Mouse (Mus musculus): Measurements from ENCODE around the gene Kif13a.
A peak's percentile ranks its signal among the peaks of the same experiment; 100 is the strongest.

Kif13a gene

DNA sequence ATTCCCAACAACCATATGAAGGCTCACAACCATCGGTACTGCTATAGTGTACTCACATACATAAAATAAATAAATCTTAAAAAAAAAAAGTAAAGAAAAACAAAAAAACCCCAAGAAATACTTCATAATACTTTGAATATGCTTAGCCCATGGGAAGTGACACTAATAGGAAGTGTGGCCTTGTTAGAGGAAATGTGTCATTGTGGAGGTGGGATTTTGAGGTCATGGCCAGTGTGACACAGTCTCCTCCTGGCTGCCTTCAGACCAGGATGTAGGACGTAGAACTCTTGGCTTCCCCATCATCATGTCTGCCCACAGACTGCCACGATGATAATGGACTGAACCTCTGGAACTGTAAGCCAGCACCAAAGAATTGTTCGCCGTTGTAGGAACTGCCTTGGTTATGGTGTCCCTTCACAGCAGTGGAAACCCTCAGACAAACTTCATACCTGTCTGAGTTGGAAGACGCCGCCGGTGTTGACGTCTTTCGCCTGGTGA lies 143.6 kb downstream of the Kif13a start:
- no peak for DNase-seq (ENCODE audit: low read depth, low spot score)

DNA sequence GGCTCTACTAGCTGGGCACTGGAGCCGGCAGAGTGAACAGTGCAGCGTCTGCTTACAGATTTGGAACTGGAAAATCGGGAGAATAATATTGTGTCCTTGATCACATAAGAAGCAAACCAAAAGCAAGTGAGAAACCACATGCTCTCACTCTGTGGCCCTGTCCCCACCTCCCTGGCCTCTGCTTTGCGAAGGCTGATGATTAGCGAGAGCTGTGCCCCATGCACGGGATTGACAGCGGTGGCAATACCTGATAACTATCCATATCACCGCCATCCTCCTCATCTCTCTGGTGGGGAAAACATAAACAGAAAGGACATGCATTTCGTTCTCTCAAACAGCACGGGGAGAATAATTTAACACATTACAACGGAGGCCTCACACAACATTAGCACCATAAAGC lies 149.3 kb downstream of the Kif13a start:
- DNase-seq (ENCODE audit: low read depth, low spot score): no peak

DNA sequence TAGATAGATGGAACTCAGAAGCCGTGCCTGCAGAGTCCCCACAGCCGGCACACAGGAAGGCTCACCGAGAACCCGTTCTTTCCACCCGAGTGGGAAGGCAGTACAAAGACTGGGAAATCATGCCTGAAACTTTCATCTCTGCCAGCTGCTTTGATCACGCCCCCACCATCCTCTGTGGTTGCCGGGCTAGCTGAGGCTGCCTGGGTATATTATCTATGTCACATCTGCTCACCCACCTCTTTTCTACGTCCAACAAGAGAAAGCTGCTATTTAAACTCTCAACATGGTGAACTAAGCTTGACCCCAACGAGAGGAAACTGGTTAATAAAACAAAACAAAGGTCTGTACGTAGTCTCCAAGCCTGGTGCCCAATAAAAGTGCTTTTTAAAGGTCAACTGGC lies 149.8 kb downstream of the Kif13a start:
- no peak for DNase-seq (ENCODE audit: low read depth, low spot score)

DNA sequence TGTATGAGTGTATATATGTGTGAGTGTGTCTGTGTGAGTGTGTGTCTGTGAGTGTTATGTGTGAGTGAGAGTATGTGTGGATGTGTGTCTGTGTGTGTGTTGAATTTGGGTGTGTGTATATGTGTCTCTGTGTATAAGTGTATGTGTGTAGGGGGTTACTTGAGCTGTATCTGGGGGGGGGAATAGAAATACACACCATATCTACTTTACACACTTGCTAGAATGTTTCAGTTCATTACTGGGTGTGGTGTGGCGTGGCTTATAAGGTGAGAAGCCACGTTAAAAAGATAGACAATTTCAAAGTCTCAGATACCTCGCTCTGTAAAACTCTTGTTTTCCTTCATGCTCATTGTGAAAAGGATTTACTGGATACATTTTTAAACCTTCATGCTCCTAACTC lies 152.2 kb downstream of the Kif13a start:
- DNase-seq (ENCODE audit: low read depth, low spot score): no peak

DNA sequence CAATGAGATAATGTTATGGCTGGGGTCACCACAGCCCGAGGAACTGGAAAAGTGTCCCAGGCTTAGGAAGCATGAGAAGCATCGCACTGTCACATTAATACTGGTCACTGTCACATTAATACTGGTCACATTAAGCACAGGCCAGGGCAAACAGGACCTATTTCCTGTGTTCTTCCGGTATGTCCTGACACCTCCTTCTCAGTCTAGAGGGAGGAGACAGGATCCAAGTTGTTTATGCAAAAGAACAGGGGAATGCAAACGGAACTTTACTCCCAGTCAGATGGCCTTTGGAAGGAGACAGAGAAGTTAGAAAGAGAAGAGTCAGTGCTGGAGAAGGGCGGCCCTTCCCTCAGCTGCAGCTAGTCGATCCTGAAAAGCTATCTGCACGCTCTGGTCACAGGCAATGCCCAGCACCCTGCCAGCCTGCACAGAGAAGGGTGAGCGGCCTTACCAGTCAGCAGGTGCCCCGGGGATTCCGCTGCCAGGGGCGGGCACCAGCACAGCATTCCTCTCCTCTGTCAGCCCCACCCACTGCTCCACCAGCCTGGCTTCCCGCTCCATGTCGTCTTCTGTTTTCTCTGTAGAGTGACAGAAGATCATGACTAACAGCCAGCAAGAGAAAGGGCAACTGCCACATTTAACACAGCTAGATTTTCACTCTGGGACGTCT lies 152.9 kb downstream of the Kif13a start:
- DNase-seq (ENCODE audit: low read depth, low spot score): no peak

DNA sequence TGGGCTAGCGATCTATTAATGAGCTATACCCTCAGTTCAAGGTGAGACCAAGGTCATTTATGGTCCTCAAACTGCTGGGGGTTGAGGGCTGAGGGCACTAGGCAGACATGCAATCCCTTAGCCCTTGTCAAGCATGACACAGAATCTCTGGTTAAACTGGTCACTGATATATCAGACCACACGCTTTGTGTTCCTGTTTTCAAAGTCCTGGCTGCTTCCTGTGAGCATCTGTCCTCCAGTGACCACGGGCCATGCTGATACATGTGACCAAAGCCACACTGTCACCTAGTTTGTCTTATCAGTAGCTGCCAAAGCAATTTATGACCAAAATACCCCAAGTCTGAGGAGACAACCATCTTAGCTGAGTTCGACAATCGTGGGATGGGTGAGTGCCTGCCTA lies 154.7 kb downstream of the Kif13a start:
- no peak for DNase-seq (ENCODE audit: low read depth, low spot score)

DNA sequence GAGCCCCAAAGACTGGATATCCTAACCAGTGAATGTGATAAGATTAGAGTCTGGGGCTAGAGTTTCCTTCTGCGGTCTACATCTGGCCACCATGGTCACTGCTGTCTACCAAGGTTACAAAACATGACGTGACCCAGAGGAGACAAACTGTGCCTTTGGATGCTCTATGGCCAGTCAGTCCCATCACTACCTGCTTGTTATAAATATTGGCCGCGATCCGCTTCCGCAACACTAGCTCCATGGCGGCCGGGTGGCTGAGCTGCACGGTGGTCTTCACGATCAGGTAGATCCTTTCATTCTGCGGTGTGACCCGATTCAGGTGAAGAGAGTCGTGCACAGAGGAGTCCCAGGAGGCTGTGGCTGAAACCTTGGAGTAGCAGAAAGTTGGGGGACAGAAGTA lies 157.1 kb downstream of the Kif13a start:
- DNase-seq (ENCODE audit: low read depth, low spot score): no peak

DNA sequence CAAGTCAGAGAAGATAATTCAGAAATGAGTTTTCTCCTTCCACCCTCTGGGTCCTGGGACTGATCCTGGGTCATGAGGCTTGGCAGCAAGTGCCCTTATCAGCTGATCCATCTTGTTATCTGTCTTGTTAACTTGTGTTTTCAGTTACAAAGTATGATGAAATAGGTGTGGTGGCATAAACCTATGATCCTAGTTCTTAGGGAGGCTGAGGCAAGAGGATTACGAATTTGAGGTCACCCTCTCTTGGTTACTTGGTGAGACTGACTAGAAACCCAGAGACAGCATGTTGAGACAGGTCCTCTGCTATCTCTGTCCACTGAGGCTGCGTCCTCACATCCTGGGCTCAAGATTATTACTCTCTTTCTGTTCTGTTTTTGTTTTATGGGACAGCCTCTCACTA lies 164.3 kb downstream of the Kif13a start:
- DNase-seq (ENCODE audit: low read depth, low spot score): no peak

DNA sequence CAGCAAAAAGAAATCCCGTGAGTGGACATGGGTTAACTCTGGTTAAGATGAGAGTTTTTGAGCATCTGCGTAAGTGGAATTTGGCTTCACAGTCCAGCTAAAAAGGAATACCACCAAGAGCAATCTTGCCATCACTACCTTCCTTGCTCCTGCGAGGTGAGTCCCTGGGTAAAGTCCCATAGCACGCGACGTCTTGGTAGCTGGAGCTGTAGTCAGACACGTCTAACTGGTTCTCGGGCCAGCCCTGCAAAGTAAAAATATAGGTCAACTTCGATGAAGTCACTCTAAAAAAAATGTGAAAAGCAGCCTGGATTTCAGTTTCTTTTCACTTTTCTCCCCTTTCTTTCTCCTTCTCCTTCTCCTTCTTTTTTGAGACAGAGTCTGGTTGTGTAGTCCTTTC lies 166.5 kb downstream of the Kif13a start:
- no peak for DNase-seq (ENCODE audit: low read depth, low spot score)

DNA sequence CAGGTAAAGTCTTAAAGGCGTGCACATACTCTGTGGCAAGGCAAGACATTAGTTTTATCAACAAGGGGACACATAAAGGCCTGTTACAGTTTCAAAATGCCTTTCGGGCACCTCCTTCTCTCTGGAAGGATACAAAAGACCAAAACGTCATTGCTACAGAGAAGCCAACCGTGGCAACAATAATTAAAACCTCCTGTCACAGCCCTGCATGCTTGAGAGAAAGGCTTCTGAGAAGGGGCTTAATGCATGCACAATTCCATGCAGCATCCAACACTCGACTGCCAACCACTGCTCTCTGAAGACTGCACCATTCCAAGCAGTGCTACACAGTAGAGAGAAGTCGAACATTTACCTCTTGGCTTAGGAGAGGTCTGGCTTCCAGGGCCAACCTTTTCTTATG lies 168.7 kb downstream of the Kif13a start:
- no peak for DNase-seq (ENCODE audit: low read depth, low spot score)

DNA sequence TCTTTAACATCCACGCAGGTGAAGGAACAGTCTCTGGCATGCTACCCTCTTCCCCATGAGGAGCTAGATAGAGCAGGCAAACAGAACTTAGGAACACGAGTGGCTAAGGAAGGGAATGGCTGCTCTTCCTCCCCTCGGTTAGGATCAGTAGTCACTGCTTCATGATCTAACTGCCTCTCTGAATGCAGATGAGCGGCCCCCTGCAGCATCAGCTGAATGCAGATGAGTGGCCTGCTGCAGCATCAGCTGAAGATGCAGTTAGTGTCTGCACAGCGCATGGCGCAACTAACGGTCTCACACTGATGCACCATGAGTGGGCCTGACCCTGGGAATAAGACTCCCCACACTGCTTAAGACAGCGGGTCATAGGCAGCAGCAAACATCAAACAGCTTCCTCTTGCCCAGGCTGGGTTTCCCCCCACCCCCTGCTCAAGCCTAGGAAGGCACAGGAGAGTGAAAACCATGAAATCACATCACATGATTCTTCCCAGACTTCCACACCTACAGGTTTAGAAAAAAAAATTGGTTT lies 170.3 kb downstream of the Kif13a start:
- no peak for DNase-seq (ENCODE audit: low read depth, low spot score)

DNA sequence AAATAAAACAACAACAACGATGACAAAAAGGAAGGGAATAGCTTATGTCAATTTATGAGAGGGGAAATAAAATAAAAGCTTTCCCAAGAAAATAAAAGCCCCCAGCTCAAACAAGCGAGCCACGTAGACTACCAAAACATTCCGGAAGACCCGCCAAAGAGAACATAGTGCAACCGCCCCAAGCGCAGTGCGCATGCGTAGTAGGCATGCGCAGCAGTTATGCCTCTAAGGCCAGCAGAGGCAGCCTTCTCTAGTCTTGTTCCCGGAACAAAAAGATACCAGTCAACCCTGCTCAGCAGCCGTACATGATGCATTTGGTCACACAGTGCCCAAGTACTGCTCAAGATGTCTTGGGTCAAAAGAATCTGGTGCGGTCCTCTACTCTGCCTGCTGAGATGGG lies 171.0 kb downstream of the Kif13a start:
- peak; percentile 72 for DNase-seq (ENCODE audit: low read depth, low spot score)

DNA sequence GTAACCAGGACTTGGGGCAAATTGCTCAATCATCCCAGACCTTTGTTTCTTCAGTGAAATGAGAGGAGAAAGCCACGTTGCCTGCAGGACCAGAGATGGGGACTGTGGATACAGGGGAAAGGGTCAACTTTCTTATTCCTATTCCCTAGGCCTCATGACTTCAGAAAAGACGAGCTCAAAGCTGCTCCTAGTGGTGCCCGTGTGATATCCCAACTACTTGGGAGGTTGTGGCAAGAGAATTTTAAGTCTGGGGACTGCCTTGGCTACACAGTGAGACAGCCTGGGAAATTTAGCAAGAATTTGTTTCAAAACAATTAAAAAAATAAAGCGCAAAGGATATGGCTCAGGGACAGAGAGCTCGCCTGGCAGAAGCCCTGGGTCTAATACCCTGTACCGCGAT lies 171.7 kb downstream of the Kif13a start:
- no peak for DNase-seq (ENCODE audit: low read depth, low spot score)

DNA sequence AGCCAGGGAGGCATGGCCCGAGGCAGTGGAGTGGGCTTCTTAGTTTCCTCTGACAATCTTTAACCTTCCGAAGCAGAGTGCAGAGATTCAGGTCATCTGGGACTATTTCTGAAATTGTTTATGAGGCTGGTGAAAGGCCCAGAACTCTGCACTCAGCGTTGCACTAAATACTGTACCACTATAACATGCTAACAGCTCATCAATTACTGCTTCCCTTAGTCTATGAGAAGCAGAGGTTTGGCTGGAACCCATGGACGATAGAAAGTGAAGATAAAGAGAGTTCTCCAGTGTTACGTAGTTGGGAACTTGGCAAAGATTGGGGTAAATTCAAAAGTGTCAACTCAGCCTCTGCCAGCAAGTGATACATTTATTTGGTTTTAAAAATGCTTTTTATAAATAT lies 176.4 kb downstream of the Kif13a start:
- no peak for DNase-seq (ENCODE audit: low read depth, low spot score)

DNA sequence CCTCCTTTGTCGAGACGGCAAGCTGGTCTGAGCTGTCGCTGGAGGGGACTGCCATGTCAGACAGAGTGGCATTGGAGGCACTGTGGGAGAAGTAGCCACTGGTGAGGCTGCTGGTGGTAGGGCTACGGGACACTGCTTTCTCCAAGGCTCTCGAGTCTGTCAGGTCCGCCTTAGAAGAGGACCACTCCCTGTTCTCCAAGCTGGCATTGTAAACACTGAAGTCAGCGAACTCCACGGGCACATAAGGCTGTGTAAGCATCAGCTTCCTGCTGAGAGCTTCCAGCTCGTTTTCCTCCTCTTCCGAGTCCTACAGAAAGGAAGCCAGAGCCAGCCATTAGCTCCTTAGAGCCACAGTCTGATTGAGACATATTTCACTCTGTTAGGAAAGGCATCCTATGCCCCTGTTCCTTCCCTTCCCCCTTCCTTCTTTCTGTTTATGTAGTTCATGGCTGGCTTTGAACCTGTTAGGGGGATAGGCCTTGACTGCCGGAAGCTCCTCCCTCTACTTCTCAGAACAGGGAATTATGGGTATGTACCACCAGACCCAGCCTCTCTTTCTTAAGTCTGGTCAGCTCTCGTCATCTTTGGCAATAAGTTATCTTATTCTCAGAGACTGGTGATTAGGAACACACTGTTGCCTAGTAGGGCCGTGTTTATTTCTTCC lies 177.0 kb downstream of the Kif13a start:
- no peak for DNase-seq (ENCODE audit: low read depth, low spot score)

DNA sequence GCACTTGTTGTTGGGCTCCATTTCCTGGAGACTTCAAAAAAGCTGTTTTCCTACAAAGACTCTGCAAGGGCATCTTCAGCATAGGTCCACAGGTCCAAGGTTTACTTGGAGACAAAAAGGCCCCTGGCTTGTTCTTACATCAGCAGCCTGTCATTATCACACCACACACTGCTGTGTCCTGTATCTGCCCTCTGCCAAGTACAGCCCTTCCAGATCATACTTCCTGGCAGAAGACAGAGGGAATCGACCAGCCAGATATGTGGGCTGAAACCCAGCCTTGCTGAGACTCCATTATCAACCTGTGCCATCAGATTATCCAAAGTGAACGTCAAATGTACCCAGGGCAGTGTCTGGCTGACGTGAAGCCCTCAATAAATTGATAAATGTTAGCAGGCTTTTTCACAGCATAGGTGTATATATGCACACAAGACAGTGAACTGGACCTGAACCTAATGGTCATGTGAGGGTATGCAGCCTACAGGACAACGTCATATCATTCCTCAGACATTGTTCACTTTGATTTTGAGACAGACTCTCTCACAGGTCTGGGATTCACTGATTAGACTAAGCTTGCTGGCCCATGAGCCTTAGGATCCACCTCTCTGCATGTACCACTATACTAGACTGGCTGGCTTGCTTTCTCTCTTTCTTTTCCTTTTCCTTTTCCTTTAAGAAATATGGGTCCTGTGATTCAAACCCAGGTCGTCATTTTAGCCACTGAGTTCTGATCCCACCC lies 181.4 kb downstream of the Kif13a start:
- no peak for DNase-seq (ENCODE audit: low read depth, low spot score)

DNA sequence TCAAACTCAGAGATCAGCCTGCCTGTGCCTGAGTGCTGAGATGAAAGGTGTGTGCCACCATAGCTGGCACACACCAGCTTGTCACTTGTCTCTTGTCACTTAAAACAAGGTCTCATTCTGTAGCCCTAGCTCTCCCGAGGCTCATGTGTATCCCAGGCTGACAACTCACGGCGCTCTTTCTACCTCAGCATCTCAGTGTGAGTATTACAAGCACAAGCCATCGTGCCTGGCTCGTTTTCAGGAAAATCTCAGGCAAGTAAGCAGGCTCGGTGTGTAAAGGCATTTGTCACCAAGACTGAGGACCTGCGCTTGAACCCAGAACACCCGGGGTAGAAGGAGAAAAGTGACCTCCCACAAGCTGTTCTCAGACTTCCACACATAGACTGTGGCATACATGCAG lies 185.8 kb downstream of the Kif13a start:
- no peak for DNase-seq (ENCODE audit: low read depth, low spot score)

DNA sequence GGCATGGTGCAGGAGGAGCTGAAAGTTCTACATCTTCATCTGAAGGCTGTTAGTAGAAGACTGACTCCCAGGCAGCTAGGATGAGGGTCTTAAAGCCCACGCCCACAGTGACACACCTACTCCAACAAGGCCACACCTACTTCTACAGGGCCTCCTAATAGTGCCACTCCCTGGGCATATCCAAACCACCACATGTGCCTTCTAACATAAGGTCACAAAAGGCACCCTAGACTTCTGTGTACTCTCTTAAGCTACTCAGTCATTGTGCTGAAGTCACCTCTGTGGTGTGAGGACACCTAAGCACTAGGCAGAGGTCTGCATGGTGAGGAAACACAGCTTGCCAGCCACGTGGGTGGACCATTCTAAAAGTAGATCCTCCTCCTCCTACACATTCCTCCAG lies 187.3 kb downstream of the Kif13a start:
- DNase-seq (ENCODE audit: low read depth, low spot score): no peak

DNA sequence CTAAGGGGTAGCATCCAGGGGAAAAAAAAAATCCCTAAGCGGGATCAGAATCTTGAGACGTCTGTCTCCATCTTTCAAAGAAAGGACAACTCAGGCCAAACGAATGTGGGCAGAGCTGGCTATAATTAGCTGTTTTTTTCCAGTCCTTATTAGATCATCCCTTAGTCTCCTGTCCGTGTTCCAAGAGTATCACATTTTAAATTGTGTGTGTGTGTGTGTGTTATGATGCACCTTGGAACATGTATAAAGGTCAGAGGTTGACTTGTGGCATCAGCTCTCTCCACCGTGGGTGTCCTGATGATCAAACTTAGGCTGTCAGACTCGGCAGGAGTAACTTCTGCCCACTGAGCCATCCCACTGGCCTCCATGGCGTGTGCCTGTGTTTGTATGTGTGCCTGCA lies 190.2 kb downstream of the Kif13a start:
- DNase-seq (ENCODE audit: low read depth, low spot score): no peak

DNA sequence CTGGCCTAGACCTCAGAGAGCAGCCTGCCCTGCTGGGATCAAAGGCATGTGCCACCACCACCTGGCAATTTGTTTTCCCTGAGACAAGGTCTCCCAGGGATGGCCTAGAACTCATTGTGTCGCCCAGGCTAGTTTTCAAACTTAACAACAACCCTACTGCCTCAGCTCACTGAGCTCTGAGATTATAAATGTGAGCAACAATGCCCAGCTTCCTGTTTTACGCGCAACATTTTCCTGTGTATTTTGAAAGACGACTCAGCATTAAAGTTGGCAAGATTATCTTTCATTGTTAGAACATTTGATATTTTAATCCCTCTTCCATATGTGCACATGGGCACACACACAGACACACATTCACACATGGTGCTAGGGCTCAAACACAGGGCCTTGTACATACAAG lies 192.2 kb downstream of the Kif13a start:
- DNase-seq (ENCODE audit: low read depth, low spot score): no peak

DNA sequence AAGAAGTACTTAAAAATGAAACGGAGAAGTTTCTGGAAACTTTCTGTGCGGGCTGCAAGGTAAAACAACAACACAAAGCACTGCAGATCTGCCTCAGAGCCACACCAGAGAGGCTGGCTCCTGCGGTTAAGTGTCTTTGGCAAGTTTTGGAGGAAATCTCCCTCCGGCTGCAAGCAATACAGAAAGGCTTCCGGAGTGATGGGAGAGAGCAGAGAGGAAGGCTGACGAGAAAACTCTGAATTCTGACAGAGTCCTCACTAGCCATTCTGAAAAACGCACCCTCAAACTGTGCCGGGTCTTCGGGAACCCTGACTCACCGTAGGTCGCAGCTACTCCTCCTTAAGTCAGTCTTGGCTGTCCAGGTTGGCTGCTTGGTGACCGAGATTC lies 193.2 kb downstream of the Kif13a start:
- no peak for DNase-seq (ENCODE audit: low read depth, low spot score)

DNA sequence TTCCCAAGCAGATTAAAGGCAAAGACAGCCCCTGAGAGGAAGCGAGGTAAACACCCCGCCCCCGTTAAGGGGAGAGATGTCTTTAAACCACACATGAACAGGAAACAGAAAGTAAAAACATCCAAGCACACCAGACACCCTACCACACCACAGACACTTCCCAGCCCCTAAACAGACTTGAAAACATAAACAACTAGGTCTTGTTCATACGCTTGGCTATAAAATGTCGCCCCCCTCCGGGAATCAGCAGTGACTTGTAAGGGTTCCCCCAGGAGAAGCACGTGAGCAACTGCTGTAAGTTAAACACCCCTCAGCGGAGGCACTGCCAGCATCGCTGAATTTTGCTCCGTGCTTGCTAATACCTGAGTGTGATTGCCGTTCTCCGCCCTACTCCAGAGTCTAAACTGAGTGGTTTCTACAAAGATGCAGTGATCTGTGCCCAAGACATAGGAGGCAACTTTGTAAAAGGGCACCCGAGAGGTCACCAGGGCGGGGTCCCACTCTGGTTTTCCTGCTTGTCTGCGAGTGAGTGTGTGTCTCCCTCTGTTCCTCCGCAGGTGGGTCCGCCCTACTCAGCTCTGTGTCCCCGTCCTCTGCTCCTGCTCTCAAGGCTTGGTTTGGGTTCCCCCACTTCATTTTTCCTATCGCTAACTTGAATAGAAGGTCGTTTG lies 193.7 kb downstream of the Kif13a start:
- DNase-seq (ENCODE audit: low read depth, low spot score): no peak

Data from WW6 (cell line).